Comparison of ENCODE assay signal across 20 mouse cellular contexts in genomic region chr1:34458431-34458830, GRCm38 (mm10). TPM values are rescaled to one million over a fixed set of nuclear protein-coding genes. Genes with fewer than 3 reads are reported as not detected.
DNase-seq lines count a peak whose midpoint lies in the region; ATAC-seq and TF ChIP-seq lines count a peak whose summit lies in the region.
"Had no signal": no experiment of that assay in that cellular context is flagged by ENCODE, and none has a peak within 500 bp of the region (broad histone marks: within the 10 kb centered on the region; RNA-seq: fewer than 3 reads in every experiment).

No protein-coding gene starts in this region.

- no peak overlapping the region for H3K9ac ChIP-seq in heart, embryonic 13.5 days
- H3K9ac ChIP-seq in heart, adult 2 months (ENCODE audit: low read depth, low read length): no peak overlapping the region
- no peak overlapping the region for H3K9ac ChIP-seq in lung, embryonic 14.5 days

- H3K79me2 ChIP-seq in heart, adult 2 months (replicated peaks; ENCODE audit: control insufficient read depth, insufficient read depth, low read length): no peaks in the 10 kb centered on the region

- peak overlapping the region; percentile 97 for H3K4me2 ChIP-seq in heart, embryonic 13.5 days
- H3K4me2 ChIP-seq in lung, embryonic 14.5 days: no peak overlapping the region

- WGBS in heart, embryonic 13.5 days: 33% methylated on average over 8 of the region's 8 CpGs
- WGBS in heart, adult 2 months: 47% methylated on average over 8 of the region's 8 CpGs
- 29% methylated on average over 8 of the region's 8 CpGs for WGBS in lung, embryonic 14.5 days

- no peak for TF ChIP-seq POLR2A in heart, adult 2 months (IDR thresholded peaks at IDR 0.05; ENCODE audit: insufficient read depth, low read depth, low read length)

- no peak overlapping the region; the same call in 1 of the 2 replicates for H3K4me3 ChIP-seq in heart, embryonic 13.5 days
- H3K4me3 ChIP-seq in heart, adult 2 months: no peak overlapping the region
- H3K4me3 ChIP-seq in lung, embryonic 14.5 days (ENCODE audit: low read depth, low read length): no peak overlapping the region

- H3K4me1 ChIP-seq in heart, embryonic 13.5 days: peaks cover 14% of the 10 kb centered on the region; the same call in 1 of the 2 replicates
- no peaks in the 10 kb centered on the region for H3K4me1 ChIP-seq in heart, adult 2 months (ENCODE audit: control insufficient read depth, insufficient read depth, low read length)
- H3K4me1 ChIP-seq in lung, embryonic 14.5 days (ENCODE audit: insufficient read depth): no peaks in the 10 kb centered on the region

- ATAC-seq in heart, embryonic 13.5 days (ENCODE audit: extremely low read depth, insufficient number of reproducible peaks, low FRiP score, low TSS enrichment): no peak
- ATAC-seq in lung, embryonic 14.5 days (ENCODE audit: insufficient read depth): no peak

- no peaks in the 10 kb centered on the region for H3K9me3 ChIP-seq in heart, embryonic 13.5 days
- no peaks in the 10 kb centered on the region for H3K9me3 ChIP-seq in lung, embryonic 14.5 days (ENCODE audit: low read depth, low read length)

- peaks cover 43% of the 10 kb centered on the region for H3K27me3 ChIP-seq in heart, embryonic 13.5 days (replicated peaks)
- no peaks in the 10 kb centered on the region for H3K27me3 ChIP-seq in heart, adult 2 months (ENCODE audit: control insufficient read depth, insufficient read depth, low read length)
- peaks cover 25% of the 10 kb centered on the region; the same call in 1 of the 2 replicates for H3K27me3 ChIP-seq in lung, embryonic 14.5 days (ENCODE audit: insufficient read depth, low read length)

- H3K36me3 ChIP-seq in heart, embryonic 13.5 days: no peaks in the 10 kb centered on the region
- H3K36me3 ChIP-seq in heart, adult 2 months (ENCODE audit: control insufficient read depth, insufficient read depth, low read length): no peaks in the 10 kb centered on the region
- H3K36me3 ChIP-seq in lung, embryonic 14.5 days (ENCODE audit: insufficient read depth): no peaks in the 10 kb centered on the region

- TF ChIP-seq EP300 in heart, adult 2 months (IDR thresholded peaks at IDR 0.05; ENCODE audit: insufficient read depth, low read depth, low read length): no peak

- no peak for DNase-seq in heart, adult 2 months
- peak; percentile 26 for DNase-seq in lung, embryonic 14.5 days
- no peak for DNase-seq in lung, postnatal 25 days (ENCODE audit: low spot score)
- peak; percentile 37 for DNase-seq in R1 (ENCODE audit: low read depth, low spot score)
- DNase-seq in induced T-regulatory cell, adult 2 months (ENCODE audit: low read depth): peak; percentile 66
- no peak for DNase-seq in right cerebral cortex, postnatal 25 days
- DNase-seq in adrenal gland, adult (ENCODE audit: inconsistent age in 2 of 2, low spot score in 1 of 2): no peak
- DNase-seq: adrenal gland, postnatal 14 days; cerebellum, postnatal 25 days; gastrocnemius, postnatal 14 days; heart, postnatal 4 days; kidney, postnatal 10 days; lung, adult 2 months; thymus, adult 18-20 months had no signal

- H3K27ac ChIP-seq in heart, embryonic 13.5 days (replicated peaks): no peak overlapping the region
- no peak overlapping the region for H3K27ac ChIP-seq in heart, adult 2 months
- H3K27ac ChIP-seq in lung, embryonic 14.5 days (ENCODE audit: low read depth): no peak overlapping the region

- intact Hi-C loops in heart, adult 2 months (cut with DNase I): loop anchor here (2.0 kb wide), 1 partner anchor 18 kb away; no protein-coding TSS in a partner anchor

- no peak for TF ChIP-seq CTCF in heart, adult 2 months (IDR thresholded peaks at IDR 0.05)
- no peak for TF ChIP-seq CTCF in lung, embryonic 14.5 days (IDR thresholded peaks at IDR 0.05; ENCODE audit: low read depth)

RNA-seq across cellular contexts. Expression of gene Ptpn18, which starts 1.1 kb away (rescaled TPM):
- 15.1 and 15.8 TPM in 2 replicates for polyA plus RNA-seq in heart, embryonic 13.5 days (2015; fragmentation: Nextera tagmentation; extraction: Ambion mirVana)
- total RNA-seq in heart, adult 2 months (2021): 1 to 10 TPM; 4.2 TPM
- 6.5 and 16.3 TPM in 2 replicates for polyA plus RNA-seq in heart, adult 2 months (2012; rRNA removed)
- 43.2 and 48.1 TPM in 2 replicates for polyA plus RNA-seq in lung, embryonic 14.5 days (2014; fragmentation: Nextera tagmentation; extraction: Ambion mirVana)

RNA-seq across cellular contexts. Expression of gene Imp4, which starts 18.8 kb away (rescaled TPM):
- 66.3 and 67.7 TPM in 2 replicates for polyA plus RNA-seq in heart, embryonic 13.5 days (2015; fragmentation: Nextera tagmentation; extraction: Ambion mirVana)
- total RNA-seq in heart, adult 2 months (2021): 10 to 100 TPM; 26.5 to 28.6 TPM
- polyA plus RNA-seq in heart, adult 2 months (2012; rRNA removed): 21.1 and 24.2 TPM in 2 replicates
- polyA plus RNA-seq in lung, embryonic 14.5 days (2014; fragmentation: Nextera tagmentation; extraction: Ambion mirVana): 91.1 and 91.2 TPM in 2 replicates

RNA-seq across cellular contexts. Expression of gene Ccdc115, which starts 19.0 kb away (rescaled TPM):
- polyA plus RNA-seq in heart, embryonic 13.5 days (2015; fragmentation: Nextera tagmentation; extraction: Ambion mirVana): 42.0 and 47.6 TPM in 2 replicates
- 10 to 100 TPM; 15.1 to 15.2 TPM for total RNA-seq in heart, adult 2 months (2021)
- 15.5 and 17.8 TPM in 2 replicates for polyA plus RNA-seq in heart, adult 2 months (2012; rRNA removed)
- 50.4 and 51.8 TPM in 2 replicates for polyA plus RNA-seq in lung, embryonic 14.5 days (2014; fragmentation: Nextera tagmentation; extraction: Ambion mirVana)

RNA-seq across cellular contexts. Expression of gene Prss39, which starts 39.8 kb away (rescaled TPM):
- polyA plus RNA-seq in heart, embryonic 13.5 days (2015; fragmentation: Nextera tagmentation; extraction: Ambion mirVana): not detected in 2 replicates
- not detected for total RNA-seq in heart, adult 2 months (2021)
- polyA plus RNA-seq in heart, adult 2 months (2012; rRNA removed): 0.21 and 0.38 TPM in 2 replicates
- polyA plus RNA-seq in lung, embryonic 14.5 days (2014; fragmentation: Nextera tagmentation; extraction: Ambion mirVana): not detected in 2 replicates
- total RNA-seq: adrenal gland, postnatal 14 days; gastrocnemius, postnatal 14 days; heart, postnatal 4 days; layer of hippocampus, postnatal 10 days; left cerebral cortex, postnatal 36 days; megakaryocyte, adult 5-6 weeks; neutrophil, adult 5-6 weeks had no signal
- polyA plus RNA-seq: intestine, embryonic 14.5 days had no signal

Comparison
In these comparisons a context has a peak if more than half of its experiments do, and no peak if none do; other contexts are left out.
1. DNase-seq: peak in lung, embryonic 14.5 days (single experiment), R1 (single experiment) and induced T-regulatory cell, adult 2 months (single experiment); none in heart, adult 2 months (0 of 2), lung, postnatal 25 days (single experiment), right cerebral cortex, postnatal 25 days (single experiment) and adrenal gland, adult (0 of 2).